Mouse (Mus musculus) embryonic facial prominence, embryonic 14.5 days (tissue): ENCODE results near the gene Map3k15. TPM values are rescaled to one million over a fixed set of nuclear protein-coding genes. Genes with fewer than 3 reads are reported as not detected.

Experiments used
- polyA plus RNA-seq: library from polyadenylated mRNA; unstranded; fragments of >200 nt; fragmentation: Nextera tagmentation; extraction: Ambion mirVana; gene quantifications from 2 replicates; pipeline ENCODE4 v1.2.1, GENCODE M21; 2014

Map3k15 gene
- polyA plus RNA-seq, 1 experiment from 2014 or later: 0.13 TPM

Other genes starting within 250 kb of the Map3k15 start
- 133 and 136 TPM in 2 replicates for gene Pdha1, start 150.0 kb downstream of the Map3k15 start, polyA plus RNA-seq